Mouse (Mus musculus): Measurements from ENCODE around the gene Zmat5. TPM values are rescaled to one million over a fixed set of nuclear protein-coding genes. Genes with fewer than 3 reads are reported as not detected.
A peak's percentile ranks its signal among the peaks of the same experiment; 100 is the strongest.

Gene Zmat5
- polyA plus RNA-seq, 1 experiment, result 55.1 TPM

DNA sequence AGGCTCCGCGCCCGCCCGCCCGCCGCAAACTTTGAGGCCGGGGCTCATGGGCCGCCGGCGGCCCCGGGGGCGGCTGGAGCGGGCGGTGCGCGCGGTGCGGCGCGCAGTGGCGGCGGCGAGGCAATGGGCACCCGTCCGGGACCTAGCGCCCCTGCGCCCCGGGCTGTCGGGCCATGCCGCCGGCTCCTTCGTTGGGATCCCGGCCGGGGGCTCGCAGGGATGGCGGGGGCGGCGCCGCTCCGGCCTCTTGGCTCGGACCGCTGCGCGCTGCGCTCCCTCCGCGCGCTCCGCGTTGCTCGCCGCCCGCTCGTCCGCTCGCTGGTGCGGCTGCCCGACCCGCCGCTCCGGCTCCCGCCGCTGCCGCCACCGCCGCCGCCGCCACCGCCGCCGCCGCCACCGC lies 42.3 kb downstream of the Zmat5 start, which contains the start of gene Cabp7:
TSS of gene Cabp7 (minus strand) at position 46 of the 400 bp plus-strand sequence.
- TF ChIP-seq CTCF (IDR thresholded peaks at IDR 0.05; ENCODE audit: insufficient read depth, low read length) (no peak), POLR2A (IDR thresholded peaks at IDR 0.05; ENCODE audit: borderline replicate concordance, extremely low read depth, low read depth, low read length) (no peak)
- no peaks in the 10 kb centered on the region for H3K4me1 ChIP-seq (ENCODE audit: control insufficient read depth, insufficient read depth, low read length)
- H3K4me3 ChIP-seq (replicated peaks; ENCODE audit: extremely low read depth, low read depth, low read length), result no peak within 1 kb of the TSS
- 3% methylated on average over 45 of the region's 73 CpGs for WGBS
- no peak for DNase-seq

DNA sequence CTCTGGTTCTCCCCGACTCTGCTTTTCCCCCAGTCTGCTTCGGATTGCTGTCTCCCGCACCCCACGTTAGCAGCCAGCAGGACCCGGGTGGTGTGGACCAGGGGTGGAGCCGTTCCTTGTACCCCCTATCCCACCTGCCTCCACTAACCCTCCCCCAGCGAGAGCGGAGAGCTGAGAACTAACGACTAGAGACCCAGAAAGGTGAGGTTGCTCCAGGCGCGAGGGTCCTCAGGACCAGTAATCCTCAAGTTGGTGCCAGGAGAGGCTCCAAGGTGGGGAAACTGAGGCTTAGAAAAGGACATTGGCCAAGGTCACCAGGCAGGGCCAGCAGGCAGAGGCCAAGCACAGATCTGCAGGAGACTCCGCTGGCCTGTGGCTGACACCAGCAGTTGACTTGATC lies 42.8 kb downstream of the Zmat5 start:
- Histone ChIP-seq H3K4me1 (ENCODE audit: control insufficient read depth, insufficient read depth, low read length) (no peaks in the 10 kb centered on the region), H3K4me3 (replicated peaks; ENCODE audit: extremely low read depth, low read depth, low read length) (no peak overlapping the region)
- DNase-seq, result no peak
- 5% methylated on average over 12 of the region's 12 CpGs for WGBS
- no peak for TF ChIP-seq CTCF (IDR thresholded peaks at IDR 0.05; ENCODE audit: insufficient read depth, low read length)
- no peak for TF ChIP-seq POLR2A (IDR thresholded peaks at IDR 0.05; ENCODE audit: borderline replicate concordance, extremely low read depth, low read depth, low read length)

DNA sequence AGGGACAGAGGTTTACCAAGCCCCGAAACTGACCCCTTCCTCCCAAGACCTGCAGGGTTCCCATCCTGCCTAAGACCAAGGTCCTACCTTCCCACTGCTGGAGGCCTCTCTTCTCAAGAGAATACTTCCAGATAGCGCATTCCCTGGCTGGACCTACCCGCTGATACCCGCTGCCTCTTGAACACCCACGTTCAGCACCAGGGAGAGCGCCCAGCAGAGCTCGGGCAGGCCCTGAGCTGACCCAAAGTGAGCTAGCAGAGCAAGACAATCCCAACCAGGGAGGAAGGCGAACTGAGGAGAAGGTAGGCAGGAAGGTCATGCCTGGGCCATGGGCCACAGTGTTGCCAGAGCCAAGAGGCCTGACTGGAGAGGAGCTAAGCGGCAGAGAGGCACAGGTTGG lies 45.8 kb downstream of the Zmat5 start:
- WGBS, result 5% methylated on average over 9 of the region's 9 CpGs
- TF ChIP-seq CTCF (IDR thresholded peaks at IDR 0.05; ENCODE audit: insufficient read depth, low read length) (no peak), POLR2A (IDR thresholded peaks at IDR 0.05; ENCODE audit: borderline replicate concordance, extremely low read depth, low read depth, low read length) (no peak)
- peak; percentile 50 for DNase-seq
- no peak overlapping the region for H3K4me3 ChIP-seq (replicated peaks; ENCODE audit: extremely low read depth, low read depth, low read length)
- no peaks in the 10 kb centered on the region for H3K4me1 ChIP-seq (ENCODE audit: control insufficient read depth, insufficient read depth, low read length)

DNA sequence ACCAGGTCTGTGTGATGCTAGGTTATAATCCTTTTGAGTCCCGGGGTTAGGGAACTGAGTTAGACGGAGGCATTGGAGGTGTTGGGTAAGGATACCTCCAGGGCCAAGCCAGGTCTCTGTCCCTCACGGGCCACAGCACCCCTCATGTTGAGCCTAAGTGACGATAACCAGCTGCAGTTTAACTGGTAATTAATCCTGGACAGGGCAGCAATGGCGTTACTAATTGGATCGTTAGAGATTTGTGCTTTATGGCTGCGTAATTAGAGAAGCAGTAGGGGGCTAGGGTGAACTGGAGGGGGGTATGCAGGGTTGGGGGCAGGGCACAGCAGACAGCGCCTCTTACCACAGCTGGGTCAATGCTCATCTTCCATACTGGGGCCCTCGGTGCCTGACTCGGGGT lies 48.4 kb downstream of the Zmat5 start:
- TF ChIP-seq POLR2A (IDR thresholded peaks at IDR 0.05; ENCODE audit: borderline replicate concordance, extremely low read depth, low read depth, low read length), result no peak
- WGBS, result 50% methylated on average over 10 of the region's 10 CpGs
- no peak for DNase-seq
- no peaks in the 10 kb centered on the region for H3K4me1 ChIP-seq (ENCODE audit: control insufficient read depth, insufficient read depth, low read length)
- H3K4me3 ChIP-seq (replicated peaks; ENCODE audit: extremely low read depth, low read depth, low read length), result no peak overlapping the region

DNA sequence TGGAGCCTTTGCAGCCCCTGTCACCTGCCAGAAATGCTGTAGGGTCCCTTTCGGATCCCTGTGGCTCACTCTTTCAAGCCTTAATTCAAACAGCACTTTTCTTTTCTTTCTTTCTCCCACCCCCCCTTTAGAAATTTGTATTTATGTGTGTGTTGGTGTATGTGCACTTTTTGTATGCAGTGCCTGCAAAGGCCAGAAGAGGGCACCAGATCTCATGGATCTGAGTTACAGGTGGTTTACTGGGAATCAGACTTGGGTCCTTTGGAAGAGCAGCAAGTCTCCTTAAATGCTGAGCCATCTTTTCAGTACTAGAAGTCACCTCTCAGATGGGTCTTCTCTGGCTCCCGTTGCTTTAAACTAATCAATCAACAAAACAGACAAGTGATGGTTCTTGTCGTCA lies 49.6 kb downstream of the Zmat5 start:
- no peak for DNase-seq
- no peak overlapping the region for H3K4me3 ChIP-seq (replicated peaks; ENCODE audit: extremely low read depth, low read depth, low read length)
- no peaks in the 10 kb centered on the region for H3K4me1 ChIP-seq (ENCODE audit: control insufficient read depth, insufficient read depth, low read length)
- TF ChIP-seq CTCF (IDR thresholded peaks at IDR 0.05; ENCODE audit: insufficient read depth, low read length) (no peak), POLR2A (IDR thresholded peaks at IDR 0.05; ENCODE audit: borderline replicate concordance, extremely low read depth, low read depth, low read length) (no peak)
- 82% methylated on average over 3 of the region's 3 CpGs for WGBS

DNA sequence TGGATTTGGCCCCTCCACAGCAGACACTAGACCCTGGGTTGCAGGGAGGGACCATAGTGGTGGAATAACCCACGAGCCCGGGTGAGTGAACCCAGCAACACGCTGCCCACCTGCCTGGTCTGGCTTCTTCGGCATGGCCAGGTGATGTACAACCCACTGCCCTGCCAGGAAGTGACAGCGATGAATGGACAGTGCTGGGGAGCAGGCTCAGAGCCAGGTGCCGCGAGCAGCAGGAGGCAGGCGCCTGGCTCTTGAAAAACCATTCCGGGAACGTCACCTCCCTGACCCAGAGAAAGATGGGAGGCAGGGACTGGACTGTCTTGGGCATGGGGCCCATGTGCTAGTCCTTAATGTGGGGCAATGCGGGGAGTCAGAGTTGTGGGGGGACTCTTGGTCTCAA lies 50.4 kb downstream of the Zmat5 start:
- TF ChIP-seq CTCF (IDR thresholded peaks at IDR 0.05; ENCODE audit: insufficient read depth, low read length) (no peak), POLR2A (IDR thresholded peaks at IDR 0.05; ENCODE audit: borderline replicate concordance, extremely low read depth, low read depth, low read length) (no peak)
- Histone ChIP-seq H3K4me1 (ENCODE audit: control insufficient read depth, insufficient read depth, low read length) (no peaks in the 10 kb centered on the region), H3K4me3 (replicated peaks; ENCODE audit: extremely low read depth, low read depth, low read length) (no peak overlapping the region)
- WGBS, result 71% methylated on average over 11 of the region's 11 CpGs
- DNase-seq, result no peak

DNA sequence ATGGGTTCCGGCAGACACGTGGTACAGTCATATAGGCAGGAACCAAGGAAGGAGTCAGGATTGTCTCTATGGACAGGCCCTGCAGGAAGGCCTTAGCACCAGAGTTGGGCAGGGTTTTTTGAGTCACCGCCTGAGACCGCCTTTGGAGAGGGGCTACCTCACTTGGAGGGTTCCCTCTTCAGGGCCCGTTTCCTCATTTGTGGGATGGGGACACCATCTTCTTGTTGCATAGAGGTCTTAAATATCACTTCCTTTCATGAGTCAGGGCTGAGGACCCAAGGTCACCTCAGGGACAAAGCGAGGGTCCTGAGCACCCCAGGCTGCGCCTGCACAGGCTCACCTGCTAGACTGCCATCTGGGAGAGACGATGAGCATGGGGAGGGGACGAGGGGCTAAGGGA lies 52.0 kb downstream of the Zmat5 start:
- 81% methylated on average over 9 of the region's 9 CpGs for WGBS
- TF ChIP-seq CTCF (IDR thresholded peaks at IDR 0.05; ENCODE audit: insufficient read depth, low read length) (no peak), POLR2A (IDR thresholded peaks at IDR 0.05; ENCODE audit: borderline replicate concordance, extremely low read depth, low read depth, low read length) (no peak)
- no peak for DNase-seq
- no peak overlapping the region for H3K4me3 ChIP-seq (replicated peaks; ENCODE audit: extremely low read depth, low read depth, low read length)
- no peaks in the 10 kb centered on the region for H3K4me1 ChIP-seq (ENCODE audit: control insufficient read depth, insufficient read depth, low read length)

DNA sequence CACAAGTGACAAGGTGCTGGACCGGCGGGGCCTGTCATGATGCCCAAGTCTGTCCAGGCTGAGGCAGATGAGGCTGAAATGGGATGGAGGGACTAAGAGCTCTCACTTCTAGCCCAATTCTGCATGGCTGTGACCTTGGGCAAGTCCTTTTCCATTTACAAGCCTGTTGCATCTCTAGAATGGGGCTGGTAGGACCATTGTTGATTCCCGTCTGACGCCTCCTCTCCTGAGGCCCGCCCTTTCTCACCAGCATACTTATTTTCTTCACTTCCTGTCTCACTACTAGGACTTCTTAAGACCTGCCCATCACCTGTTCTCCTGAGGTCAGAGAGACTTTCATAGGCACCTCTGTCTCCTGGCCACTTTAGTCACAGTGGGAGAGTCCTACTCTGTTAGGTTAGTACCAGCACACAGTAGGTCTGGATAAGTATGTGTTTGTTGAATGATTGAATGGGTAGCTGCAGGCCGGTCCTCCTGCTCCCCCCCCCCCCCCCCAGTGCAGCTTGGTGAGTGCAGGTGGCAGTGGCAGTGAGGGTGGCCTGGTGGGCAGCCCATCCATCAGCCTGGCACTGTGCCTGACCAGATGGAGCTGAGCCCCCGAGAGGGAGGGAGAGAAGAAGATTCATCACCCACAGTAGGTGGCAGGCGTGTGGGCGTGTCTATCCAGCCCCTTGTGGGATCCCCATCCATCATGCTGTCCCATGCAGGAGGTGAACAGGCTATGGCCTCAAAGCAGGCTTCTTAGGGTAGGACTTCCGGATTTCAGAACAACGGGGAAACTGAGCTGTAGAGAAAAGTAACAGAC lies 52.7 kb downstream of the Zmat5 start:
- Histone ChIP-seq H3K4me3 (replicated peaks; ENCODE audit: extremely low read depth, low read depth, low read length) (no peak overlapping the region), H3K4me1 (ENCODE audit: control insufficient read depth, insufficient read depth, low read length) (no peaks in the 10 kb centered on the region)
- TF ChIP-seq POLR2A (IDR thresholded peaks at IDR 0.05; ENCODE audit: borderline replicate concordance, extremely low read depth, low read depth, low read length), result no peak
- no peak for TF ChIP-seq CTCF (IDR thresholded peaks at IDR 0.05; ENCODE audit: insufficient read depth, low read length)
- no peak for DNase-seq
- WGBS, result 52% methylated on average over 11 of the region's 11 CpGs

DNA sequence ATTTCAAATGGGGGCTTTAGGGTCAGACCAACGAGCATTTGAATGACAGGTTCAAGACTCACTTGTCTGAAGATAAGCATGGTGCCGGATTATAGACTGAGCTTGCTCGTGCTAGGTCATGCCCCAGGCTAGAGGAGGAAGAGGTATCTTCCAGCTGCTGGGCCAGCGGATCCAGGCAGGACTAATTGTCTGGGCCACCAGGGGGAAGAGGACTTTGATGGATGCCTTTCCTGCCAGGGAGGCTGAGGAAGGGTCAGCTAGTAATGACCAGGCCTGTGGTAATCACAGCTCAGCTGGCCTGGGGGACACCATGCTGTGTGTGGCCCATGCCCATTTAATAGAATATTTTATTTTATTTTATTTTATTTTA lies 53.3 kb downstream of the Zmat5 start:
- Histone ChIP-seq H3K4me3 (replicated peaks; ENCODE audit: extremely low read depth, low read depth, low read length) (no peak overlapping the region), H3K4me1 (ENCODE audit: control insufficient read depth, insufficient read depth, low read length) (no peaks in the 10 kb centered on the region)
- no peak for DNase-seq
- TF ChIP-seq CTCF (IDR thresholded peaks at IDR 0.05; ENCODE audit: insufficient read depth, low read length), result no peak
- TF ChIP-seq POLR2A (IDR thresholded peaks at IDR 0.05; ENCODE audit: borderline replicate concordance, extremely low read depth, low read depth, low read length), result no peak
- WGBS, result 37% methylated on average over 4 of the region's 4 CpGs

DNA sequence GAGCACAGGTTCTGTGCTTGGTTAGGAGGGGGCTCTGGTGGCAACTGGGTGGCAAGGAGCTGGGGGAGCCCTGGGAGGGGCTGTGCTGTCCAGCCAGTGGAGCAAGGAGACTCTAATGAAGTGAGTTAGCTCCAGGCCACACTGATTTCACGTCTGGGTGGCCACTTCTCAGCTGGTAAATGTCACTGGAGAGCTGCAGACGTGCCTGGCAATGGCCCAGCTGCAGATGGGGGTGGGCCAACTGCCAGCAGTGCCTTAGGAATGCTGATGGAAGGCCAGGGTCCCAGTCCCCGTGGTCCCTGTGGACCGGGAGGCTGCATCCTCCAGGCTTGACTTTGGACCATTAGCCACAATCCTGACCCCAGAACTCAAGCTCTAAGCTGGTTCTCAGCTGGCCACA lies 56.0 kb downstream of the Zmat5 start:
- no peak for DNase-seq
- WGBS, result 31% methylated on average over 4 of the region's 4 CpGs
- no peaks in the 10 kb centered on the region for H3K4me1 ChIP-seq (ENCODE audit: control insufficient read depth, insufficient read depth, low read length)
- no peak overlapping the region for H3K4me3 ChIP-seq (replicated peaks; ENCODE audit: extremely low read depth, low read depth, low read length)
- TF ChIP-seq POLR2A (IDR thresholded peaks at IDR 0.05; ENCODE audit: borderline replicate concordance, extremely low read depth, low read depth, low read length), result no peak
- TF ChIP-seq CTCF (IDR thresholded peaks at IDR 0.05; ENCODE audit: insufficient read depth, low read length), result no peak
